Mouse (Mus musculus) adrenal gland, adult 2 months (tissue): Measurements from ENCODE around the gene Mbl1. TPM values are rescaled to one million over a fixed set of nuclear protein-coding genes. Genes with fewer than 3 reads are reported as not detected.
A peak's percentile ranks its signal among the peaks of the same experiment; 100 is the strongest.

ENCODE experiments used
- DNase-seq: peaks from one replicate; pipeline ENCODE4 v3.0.0; 2021
- polyA plus RNA-seq: library from polyadenylated mRNA; depleted of rRNA; stranded (reverse); fragments of >200 nt; gene quantifications from 2 replicates; pipeline ENCODE4 v1.2.3, GENCODE M21; 2012; rRNA removed
- total RNA-seq, 2 experiments: library from RNA; stranded (reverse); gene quantifications; 2 replicates each; pipeline ENCODE4 v1.2.3; 2021

Mbl1 gene
- total and polyA plus RNA-seq, 3 experiments = 0.49 TPM; not detected in 2

DNA sequence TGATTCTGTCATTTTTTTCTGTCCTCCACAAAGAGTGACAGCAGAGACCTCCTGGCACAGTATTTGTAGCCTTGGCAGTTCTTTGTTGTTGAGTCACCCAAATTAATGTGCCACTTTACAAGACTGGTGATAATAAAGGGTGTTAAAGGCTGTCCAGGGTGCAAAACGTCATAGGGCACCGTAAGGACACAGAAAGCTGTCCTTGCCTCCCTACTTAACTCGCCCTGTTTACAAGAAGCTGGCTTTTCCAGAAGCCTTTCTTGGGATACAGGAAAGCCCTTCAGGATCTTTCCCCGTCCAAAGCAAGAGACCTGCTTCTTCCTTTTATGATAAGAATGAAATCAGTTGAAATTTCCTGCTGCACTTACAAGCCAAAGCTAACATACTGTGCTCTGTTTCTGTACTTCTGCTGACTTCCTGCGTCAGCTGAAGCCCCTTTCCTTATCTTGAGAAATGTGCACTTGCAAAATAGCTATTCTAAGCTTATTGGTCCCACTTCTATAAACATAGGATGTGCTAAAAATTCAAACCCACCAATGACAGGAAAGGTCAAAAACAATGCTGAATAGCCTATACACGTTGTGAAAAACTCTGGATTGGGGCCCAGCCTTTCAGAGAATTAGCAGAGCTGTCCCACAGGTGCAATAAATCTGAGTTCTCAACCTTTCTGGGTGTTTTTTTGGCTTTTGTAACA lies 46.9 kb downstream of the Mbl1 start:
- DNase-seq = peak; percentile 3

Other genes starting within 250 kb of the Mbl1 start
- 10 to 100 TPM; 26.3 to 35.8 TPM for gene Tspan14, start 184.7 kb upstream of the Mbl1 start, total RNA-seq
- gene Tspan14, start 184.7 kb upstream of the Mbl1 start, polyA plus RNA-seq = 30.7 and 31.2 TPM in 2 replicates
- gene Fam213a, start 137.7 kb upstream of the Mbl1 start, total RNA-seq = 100 to 1,000 TPM in 1 of 2 experiments, 10 to 100 TPM in 1; 98.0 to 158 TPM
- gene Fam213a, start 137.7 kb upstream of the Mbl1 start, polyA plus RNA-seq = 26.2 and 36.3 TPM in 2 replicates
- 1 to 10 TPM in 1 of 2 experiments, under 1 TPM in 1; 0.61 to 1.0 TPM for gene Dydc2, start 82.2 kb upstream of the Mbl1 start, total RNA-seq
- gene Dydc2, start 82.2 kb upstream of the Mbl1 start, polyA plus RNA-seq = not detected in 2 replicates
- gene Dydc1, start 78.5 kb upstream of the Mbl1 start, total RNA-seq = not detected
- gene Dydc1, start 78.5 kb upstream of the Mbl1 start, polyA plus RNA-seq = not detected in 2 replicates
- gene Mat1a, start 46.4 kb upstream of the Mbl1 start, total RNA-seq = 1 to 10 TPM in 1 of 2 experiments, under 1 TPM in 1; 0.41 to 5.4 TPM
- 0.22 TPM in 1 of 2 replicates, not detected in the other for gene Mat1a, start 46.4 kb upstream of the Mbl1 start, polyA plus RNA-seq
- 1 to 10 TPM in 1 of 2 experiments, under 1 TPM in 1; 0.81 to 1.6 TPM for gene Sftpa1, start 19.7 kb upstream of the Mbl1 start, total RNA-seq
- gene Sftpa1, start 19.7 kb upstream of the Mbl1 start, polyA plus RNA-seq = not detected in 2 replicates
- gene Sftpd, start 33.7 kb downstream of the Mbl1 start, total RNA-seq = not detected
- not detected in 2 replicates for gene Sftpd, start 33.7 kb downstream of the Mbl1 start, polyA plus RNA-seq
- gene Gm2832, start 127.3 kb downstream of the Mbl1 start, total RNA-seq = not detected
- not detected in 2 replicates for gene Gm2832, start 127.3 kb downstream of the Mbl1 start, polyA plus RNA-seq
- gene Gm5798, start 197.2 kb downstream of the Mbl1 start, total RNA-seq = not detected
- gene Gm5798, start 197.2 kb downstream of the Mbl1 start, polyA plus RNA-seq = not detected in 2 replicates
- gene Gm7945, start 234.9 kb downstream of the Mbl1 start, total RNA-seq = not detected
- not detected in 2 replicates for gene Gm7945, start 234.9 kb downstream of the Mbl1 start, polyA plus RNA-seq